In the genomic region with DNA sequence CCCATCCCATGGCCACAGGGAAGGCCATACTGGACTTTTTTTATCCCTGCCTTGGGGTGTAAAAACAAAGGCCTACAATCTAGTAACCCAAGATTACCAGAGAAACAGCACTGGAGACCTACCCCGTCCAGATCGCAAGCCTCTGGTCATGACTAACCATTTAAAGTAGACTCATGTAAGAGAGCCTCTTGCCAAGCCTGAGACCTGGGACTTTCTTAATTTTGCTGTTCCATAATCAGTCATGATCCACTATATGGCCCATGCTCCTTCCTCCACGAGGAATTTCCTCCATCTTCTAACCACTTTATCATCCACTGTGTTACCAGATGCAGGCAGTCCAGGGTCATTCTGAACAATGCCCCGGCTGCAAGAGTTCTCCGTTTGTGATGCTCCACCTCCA, we compare ENCODE assay signal across 26 mouse cellular contexts.
DNase-seq lines count a peak whose midpoint lies in the region; ATAC-seq and TF ChIP-seq lines count a peak whose summit lies in the region.
"Had no signal": no experiment of that assay in that cellular context is flagged by ENCODE, and none has a peak within 500 bp of the region (broad histone marks: within the 10 kb centered on the region; RNA-seq: fewer than 3 reads in every experiment).

No protein-coding gene starts in this region.

- DNase-seq in kidney, postnatal 36 days: no peak
- DNase-seq in stomach, postnatal 0 days (ENCODE audit: low spot score): no peak
- no peak for DNase-seq in liver, embryonic 13.5 days
- DNase-seq in B cell, adult 2 months: no peak
- no peak for DNase-seq in testis, postnatal 10 days (ENCODE audit: low spot score)
- DNase-seq: cerebellum, adult 11-12 months; cerebellum, adult 9-11 months; gastrocnemius, adult 2 months; gastrocnemius, postnatal 36 days; heart, adult 18-20 months; kidney, postnatal 10 days; thymus, adult 18-20 months; thymus, postnatal 25 days had no signal

- H3K27me3 ChIP-seq in kidney, embryonic 15.5 days: no peaks in the 10 kb centered on the region
- H3K27me3 ChIP-seq in stomach, embryonic 16.5 days (ENCODE audit: control insufficient read depth, insufficient read depth, low read length): no peaks in the 10 kb centered on the region
- no peaks in the 10 kb centered on the region for H3K27me3 ChIP-seq in stomach, postnatal 0 days (ENCODE audit: control insufficient read depth, insufficient read depth, low read length)
- no peaks in the 10 kb centered on the region for H3K27me3 ChIP-seq in liver, embryonic 13.5 days
- H3K27me3 ChIP-seq: embryonic facial prominence, embryonic 13.5 days; heart, embryonic 12.5 days; limb, embryonic 13.5 days; lung, embryonic 15.5 days; midbrain, embryonic 12.5 days; neural tube, embryonic 12.5 days had no signal

- no peak for TF ChIP-seq CTCF in stomach, postnatal 0 days (IDR thresholded peaks at IDR 0.05; ENCODE audit: low read depth)

- WGBS in kidney, embryonic 15.5 days: 63% methylated on average over 5 of the region's 5 CpGs
- WGBS in stomach, embryonic 16.5 days: 54% methylated on average over 5 of the region's 5 CpGs
- WGBS in stomach, postnatal 0 days: 59% methylated on average over 5 of the region's 5 CpGs
- 26% methylated on average over 5 of the region's 5 CpGs for WGBS in liver, embryonic 13.5 days (ENCODE audit: insufficient replicate concordance)

- H3K4me2 ChIP-seq in kidney, embryonic 15.5 days: no peak overlapping the region
- H3K4me2 ChIP-seq in stomach, embryonic 16.5 days (ENCODE audit: low read depth, low read length): no peak overlapping the region
- no peak overlapping the region for H3K4me2 ChIP-seq in stomach, postnatal 0 days (replicated peaks; ENCODE audit: low read depth)
- H3K4me2 ChIP-seq in liver, embryonic 13.5 days: no peak overlapping the region
- H3K4me2 ChIP-seq: embryonic facial prominence, embryonic 13.5 days; heart, embryonic 12.5 days; hindbrain, embryonic 14.5 days; limb, embryonic 13.5 days; lung, embryonic 15.5 days; midbrain, embryonic 12.5 days; neural tube, embryonic 12.5 days had no signal

- TF ChIP-seq EP300 in stomach, postnatal 0 days (optimal IDR thresholded peaks at IDR 0.05): no peak

- no peaks in the 10 kb centered on the region for H3K9me3 ChIP-seq in kidney, embryonic 15.5 days (replicated peaks)
- H3K9me3 ChIP-seq in stomach, embryonic 16.5 days (replicated peaks; ENCODE audit: control insufficient read depth, low read length): no peaks in the 10 kb centered on the region
- no peaks in the 10 kb centered on the region for H3K9me3 ChIP-seq in stomach, postnatal 0 days (ENCODE audit: control insufficient read depth, low read length)
- no peaks in the 10 kb centered on the region for H3K9me3 ChIP-seq in liver, embryonic 13.5 days (replicated peaks)
- H3K9me3 ChIP-seq: embryonic facial prominence, embryonic 13.5 days; forebrain, embryonic 10.5 days; heart, embryonic 12.5 days; limb, embryonic 13.5 days; lung, embryonic 15.5 days; midbrain, embryonic 12.5 days; neural tube, embryonic 12.5 days had no signal

- peak overlapping the region; percentile 29; the same call in 1 of the 2 replicates for H3K27ac ChIP-seq in kidney, embryonic 15.5 days
- 0 out of 2 replicates have a peak overlapping the region, but pooled peaks have one; percentile 14 for H3K27ac ChIP-seq in stomach, embryonic 16.5 days (ENCODE audit: low read length)
- H3K27ac ChIP-seq in stomach, postnatal 0 days (replicated peaks): no peak overlapping the region
- peak overlapping the region; percentile 77 for H3K27ac ChIP-seq in liver, embryonic 13.5 days
- H3K27ac ChIP-seq: embryonic facial prominence, embryonic 13.5 days; forebrain, embryonic 10.5 days; hindbrain, embryonic 14.5 days; left cerebral cortex, adult 2 months; limb, embryonic 13.5 days; lung, embryonic 15.5 days; midbrain, embryonic 12.5 days; neural tube, embryonic 12.5 days had no signal

- ATAC-seq in kidney, embryonic 15.5 days (replicated peaks; ENCODE audit: low FRiP score): no peak
- no peak for ATAC-seq in stomach, embryonic 16.5 days (ENCODE audit: insufficient read depth, low FRiP score)
- no peak for ATAC-seq in stomach, postnatal 0 days (ENCODE audit: low FRiP score, low TSS enrichment)
- no peak for ATAC-seq in liver, embryonic 13.5 days (ENCODE audit: low read depth)
- ATAC-seq: forebrain, embryonic 16.5 days had no signal

- no peak overlapping the region for H3K4me3 ChIP-seq in kidney, embryonic 15.5 days (replicated peaks)
- H3K4me3 ChIP-seq in stomach, embryonic 16.5 days (replicated peaks; ENCODE audit: low read length): no peak overlapping the region
- no peak overlapping the region for H3K4me3 ChIP-seq in stomach, postnatal 0 days (ENCODE audit: low read depth, low read length)
- no peak overlapping the region for H3K4me3 ChIP-seq in liver, embryonic 13.5 days (replicated peaks)
- H3K4me3 ChIP-seq: embryonic facial prominence, embryonic 13.5 days; forebrain, embryonic 10.5 days; gastrocnemius, adult 2 months; heart, embryonic 12.5 days; left cerebral cortex, adult 2 months; limb, embryonic 13.5 days; lung, embryonic 15.5 days; midbrain, embryonic 12.5 days; myocyte; neural tube, embryonic 12.5 days had no signal

- H3K9ac ChIP-seq in kidney, embryonic 15.5 days: no peak overlapping the region
- no peak overlapping the region for H3K9ac ChIP-seq in stomach, embryonic 16.5 days (ENCODE audit: low read length)
- H3K9ac ChIP-seq in stomach, postnatal 0 days (ENCODE audit: low read length): no peak overlapping the region
- H3K9ac ChIP-seq in liver, embryonic 13.5 days: peak overlapping the region; percentile 40; the same call in 1 of the 2 replicates
- H3K9ac ChIP-seq: embryonic facial prominence, embryonic 13.5 days; heart, embryonic 12.5 days; hindbrain, embryonic 14.5 days; limb, embryonic 13.5 days; lung, embryonic 15.5 days; midbrain, embryonic 12.5 days; neural tube, embryonic 12.5 days had no signal

- H3K4me1 ChIP-seq in kidney, embryonic 15.5 days: peaks cover 60% of the 10 kb centered on the region
- H3K4me1 ChIP-seq in stomach, embryonic 16.5 days (ENCODE audit: control insufficient read depth, insufficient read depth, low read length): peaks cover 46% of the 10 kb centered on the region
- H3K4me1 ChIP-seq in stomach, postnatal 0 days (replicated peaks; ENCODE audit: control insufficient read depth, insufficient read depth): peaks cover 11% of the 10 kb centered on the region; the same call in 1 of the 2 replicates
- H3K4me1 ChIP-seq in liver, embryonic 13.5 days (replicated peaks): peaks cover 97% of the 10 kb centered on the region
- H3K4me1 ChIP-seq: midbrain, embryonic 12.5 days; neural tube, embryonic 12.5 days had no signal

- H3K36me3 ChIP-seq in kidney, embryonic 15.5 days: no peaks in the 10 kb centered on the region
- no peaks in the 10 kb centered on the region for H3K36me3 ChIP-seq in stomach, embryonic 16.5 days (ENCODE audit: control insufficient read depth, insufficient read depth, low read length)
- no peaks in the 10 kb centered on the region for H3K36me3 ChIP-seq in stomach, postnatal 0 days (ENCODE audit: control insufficient read depth, insufficient read depth, low read length)
- H3K36me3 ChIP-seq in liver, embryonic 13.5 days: no peaks in the 10 kb centered on the region
- H3K36me3 ChIP-seq: embryonic facial prominence, embryonic 13.5 days; forebrain, embryonic 10.5 days; heart, embryonic 12.5 days; limb, embryonic 13.5 days; lung, embryonic 15.5 days; midbrain, embryonic 12.5 days; neural tube, embryonic 12.5 days had no signal
